Mouse (Mus musculus): ENCODE measurements around the gene Fam124a. TPM values are rescaled to one million over a fixed set of nuclear protein-coding genes. Genes with fewer than 3 reads are reported as not detected.

Fam124a gene
- total RNA-seq, 2 experiments from 2014 or later: 20.0 to 23.9 TPM

DNA sequence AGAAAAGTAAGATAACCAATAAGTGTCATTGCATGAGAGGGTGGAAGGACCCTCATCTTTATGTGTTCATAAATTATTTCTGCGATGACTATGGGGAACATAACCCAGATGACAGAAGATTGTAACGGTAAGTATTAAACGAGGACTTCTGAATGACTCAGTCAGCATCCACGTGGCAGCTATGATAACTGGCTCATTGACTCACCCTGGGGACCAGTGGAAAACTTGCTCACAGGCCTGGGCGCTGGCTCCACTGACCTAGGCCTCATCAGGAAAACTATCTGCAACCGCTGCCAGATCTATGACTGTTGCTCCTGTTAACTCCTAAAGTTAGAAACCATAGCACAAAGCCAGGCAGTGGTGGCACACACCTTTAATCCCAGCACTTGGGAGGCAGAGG lies 92.9 kb downstream of the Fam124a start:
- no peak for DNase-seq (ENCODE audit: low spot score in 2 of 2)
- intact Hi-C loops (cut with DNase I): no loop called here

- intact Hi-C loops (cut with DNase I): no loop called here
- DNase-seq (ENCODE audit: low spot score in 2 of 2): no peak
These were observed 94.8 kb downstream of the Fam124a start for GRCm38 (mm10) chr14:62650376-62650775.

- intact Hi-C loops (cut with DNase I): no loop called here
- no peak for DNase-seq (ENCODE audit: low spot score in 2 of 2)
These were observed 96.2 kb downstream of the Fam124a start for GRCm38 (mm10) chr14:62651771-62652170.

DNA sequence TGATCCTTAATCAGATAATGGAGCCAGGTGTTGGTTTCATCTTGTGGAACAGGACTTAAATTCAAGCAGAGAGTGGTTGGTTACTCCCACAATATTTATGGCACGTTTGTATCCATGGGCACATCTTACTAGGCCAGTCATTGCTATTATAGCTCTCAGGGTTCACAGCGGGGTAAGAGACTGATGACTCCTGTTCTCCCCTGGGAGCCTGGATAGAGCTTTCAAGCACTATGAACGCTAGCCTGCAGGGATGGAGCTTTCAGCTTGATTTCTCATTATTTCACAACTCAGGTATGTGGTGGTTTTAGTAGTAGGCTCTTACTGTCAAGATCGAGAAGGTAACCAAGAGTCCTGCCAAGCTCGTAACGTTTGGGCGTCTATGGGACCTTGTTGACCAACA lies 100.5 kb downstream of the Fam124a start:
- intact Hi-C loops (cut with DNase I): no loop called here
- no peak for DNase-seq (ENCODE audit: low spot score in 2 of 2)

DNA sequence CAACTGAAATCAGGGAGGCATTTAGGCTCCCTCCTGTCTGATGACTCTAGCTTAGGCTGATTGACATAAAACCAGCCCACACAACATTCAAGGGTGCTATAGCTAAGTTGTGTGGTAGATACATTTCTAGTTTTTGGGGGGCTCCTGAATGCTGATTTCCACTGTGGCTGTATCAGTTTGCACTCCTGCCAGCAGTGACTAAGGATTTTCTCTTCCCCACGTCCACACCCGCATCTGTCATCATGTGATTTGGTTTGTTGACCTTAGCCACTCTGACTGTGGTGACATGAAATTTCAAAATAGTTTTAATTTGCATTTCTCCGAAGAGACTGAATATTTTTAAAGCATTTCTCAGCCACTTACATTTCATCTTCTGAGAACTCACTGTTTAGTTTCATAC lies 101.9 kb downstream of the Fam124a start:
- no peak for DNase-seq (ENCODE audit: low spot score in 2 of 2)
- intact Hi-C loops (cut with DNase I): no loop called here

Other genes starting within 250 kb of the Fam124a start
- gene Gucy1b2, start 99.4 kb upstream of the Fam124a start, total RNA-seq (2021): under 1 TPM; 0.32 to 0.41 TPM
- gene Gm4131, start 11.2 kb downstream of the Fam124a start, total RNA-seq (2021): not detected
- gene Serpine3, start 107.9 kb downstream of the Fam124a start, total RNA-seq (2021): not detected
- gene Ints6, start 205.4 kb downstream of the Fam124a start, total RNA-seq (2021): 10 to 100 TPM; 36.7 to 38.0 TPM

Measured in left cerebral cortex, postnatal 36 days (tissue).